ENCODE assay signal across 7 mouse cellular contexts in genomic region chr1:82316111-82316745, GRCm38 (mm10). TPM values are rescaled to one million over a fixed set of nuclear protein-coding genes. Genes with fewer than 3 reads are reported as not detected.
DNase-seq lines count a peak whose midpoint lies in the region; ATAC-seq lines count a peak whose summit lies in the region.

Gene Rhbdd1 (plus strand): TSS chr1:82316452.

- no peaks in the 10 kb centered on the region; the same call in 1 of the 2 replicates for H3K27me3 ChIP-seq in intestine, embryonic 15.5 days (replicated peaks)
- H3K27me3 ChIP-seq in midbrain, embryonic 10.5 days (ENCODE audit: low read depth, poor library complexity, severe bottlenecking) = peaks cover 13% of the 10 kb centered on the region; the same call in 1 of the 2 replicates

- peak within 1 kb of the TSS; percentile 94 for H3K27ac ChIP-seq in intestine, embryonic 15.5 days
- H3K27ac ChIP-seq in midbrain, embryonic 10.5 days (replicated peaks) = peak within 1 kb of the TSS; percentile 97

- H3K4me1 ChIP-seq in intestine, embryonic 15.5 days (replicated peaks) = 0 out of 2 replicates have a peak, but pooled peaks cover 3% of the 10 kb centered on the region
- peaks cover 33% of the 10 kb centered on the region for H3K4me1 ChIP-seq in midbrain, embryonic 10.5 days

- WGBS in intestine, embryonic 15.5 days = 5% methylated on average over 47 of the region's 47 CpGs
- WGBS in midbrain, embryonic 10.5 days = 6% methylated on average over 47 of the region's 47 CpGs

- peak; percentile 96 for DNase-seq in adrenal gland, adult 2 months
- peak; percentile 97 for DNase-seq in embryo, embryonic 11.5 days (ENCODE audit: low read depth, low spot score)
- peak; percentile 95 for DNase-seq in gastrocnemius, postnatal 36 days
- DNase-seq in left cerebral cortex, postnatal 25 days (ENCODE audit: low spot score in 2 of 2) = peak; percentile 99
- DNase-seq in midbrain, embryonic 10.5 days (ENCODE audit: low spot score) = peak; percentile 98
- DNase-seq in right cerebral cortex, postnatal 4 days = peak; percentile 99

- intact Hi-C loops in gastrocnemius, postnatal 36 days (cut with DNase I) = no loop called here
- intact Hi-C loops in left cerebral cortex, postnatal 25 days (cut with DNase I) = loop anchor here (5.0 kb wide), 1 partner anchor 116 kb away; no protein-coding TSS in a partner anchor

- peak within 1 kb of the TSS; percentile 68 for H3K4me2 ChIP-seq in intestine, embryonic 15.5 days (replicated peaks)

- H3K9me3 ChIP-seq in intestine, embryonic 15.5 days = no peaks in the 10 kb centered on the region
- H3K9me3 ChIP-seq in midbrain, embryonic 10.5 days (replicated peaks) = no peaks in the 10 kb centered on the region

- ATAC-seq in intestine, embryonic 15.5 days = peak; percentile 99

- no peaks in the 10 kb centered on the region for H3K36me3 ChIP-seq in intestine, embryonic 15.5 days
- H3K36me3 ChIP-seq in midbrain, embryonic 10.5 days = no peaks in the 10 kb centered on the region

- H3K4me3 ChIP-seq in intestine, embryonic 15.5 days (replicated peaks) = peak within 1 kb of the TSS; percentile 84
- peak within 1 kb of the TSS; percentile 89 for H3K4me3 ChIP-seq in midbrain, embryonic 10.5 days

- H3K9ac ChIP-seq in intestine, embryonic 15.5 days = peak within 1 kb of the TSS; percentile 94

RNA-seq across cellular contexts. Expression of gene Rhbdd1, which starts in this region (rescaled TPM):
- total RNA-seq in adrenal gland, adult 2 months (2021) = 10 to 100 TPM; 32.5 to 37.2 TPM
- polyA plus RNA-seq in adrenal gland, adult 2 months (2012; rRNA removed) = 13.4 and 15.4 TPM in 2 replicates
- 1 to 10 TPM; 6.4 to 7.7 TPM for total RNA-seq in gastrocnemius, postnatal 36 days (2021)
- 9.8 and 10.2 TPM in 2 replicates for polyA plus RNA-seq in intestine, embryonic 15.5 days (2015; fragmentation: Nextera tagmentation; extraction: Ambion mirVana)
- 1 to 10 TPM; 6.3 to 7.1 TPM for total RNA-seq in left cerebral cortex, postnatal 25 days (2021)
- polyA plus RNA-seq in midbrain, embryonic 10.5 days (2016; fragmentation: Nextera tagmentation; extraction: Ambion mirVana) = 8.8 and 9.9 TPM in 2 replicates

Comparison
In these comparisons a context has a peak if more than half of its experiments do, and no peak if none do; other contexts are left out.
1. Peak in every context shown above with its lines: DNase-seq, ATAC-seq, H3K4me3 ChIP-seq and H3K27ac ChIP-seq.